Mouse (Mus musculus) liver, adult 2 months (tissue): ENCODE results near the gene Chn2. TPM values are rescaled to one million over a fixed set of nuclear protein-coding genes. Genes with fewer than 3 reads are reported as not detected.

Experiments used
- DNase-seq: peaks from one replicate; pipeline ENCODE4 v3.0.0-alpha.2; 2011; ENCODE audit warnings: low read depth, low spot score; ENCODE audit errors: extremely low read depth
- H3K27ac ChIP-seq: fragments of 200-500 bp; replicated peaks from 2 replicates; pipeline ENCODE4 v1.5.1; 2012; ENCODE audit warnings: low read depth, mild to moderate bottlenecking, control low read depth, inconsistent platforms, low read length; ENCODE audit not compliant: insufficient read depth
- H3K27me3 ChIP-seq: fragments of 200-500 bp; 2 replicates; pipeline ENCODE4 v1.6.1; 2012; ENCODE audit warnings: mild to moderate bottlenecking, moderate library complexity, low read length, inconsistent platforms; ENCODE audit not compliant: control insufficient read depth, insufficient read depth
- H3K36me3 ChIP-seq: fragments of 200-500 bp; 2 replicates; pipeline ENCODE4 v1.6.1; 2012; ENCODE audit warnings: low read length, inconsistent platforms; ENCODE audit not compliant: control insufficient read depth, insufficient read depth
- H3K4me1 ChIP-seq: fragments of 200-500 bp; 2 replicates; pipeline ENCODE4 v1.6.1; 2011; ENCODE audit warnings: low read length; ENCODE audit not compliant: control insufficient read depth, insufficient read depth
- H3K4me3 ChIP-seq: fragments of 200-500 bp; 2 replicates; pipeline ENCODE4 v1.5.1; 2011; ENCODE audit warnings: low read depth, mild to moderate bottlenecking, control low read depth, low read length, moderate library complexity; ENCODE audit not compliant: insufficient read depth
- H3K79me2 ChIP-seq: fragments of 200-500 bp; 2 replicates; pipeline ENCODE4 v1.6.1; 2012; ENCODE audit warnings: inconsistent platforms, mild to moderate bottlenecking, low read length, moderate library complexity; ENCODE audit not compliant: control insufficient read depth, insufficient read depth
- H3K9ac ChIP-seq: fragments of 200-500 bp; 2 replicates; pipeline ENCODE4 v1.6.1; 2012; ENCODE audit warnings: low read depth, mild to moderate bottlenecking, control low read depth, inconsistent platforms, low read length
- CTCF ChIP-seq: fragments of 200-500 bp; IDR thresholded peaks from 2 replicates; pipeline ENCODE4 v1.5.1; 2011; ENCODE audit warnings: low read depth, low read length, control low read depth
- POLR2A ChIP-seq: fragments of 200-500 bp; IDR thresholded peaks from 2 replicates; pipeline ENCODE4 v1.6.1; 2011; ENCODE audit warnings: low read length, control low read depth; ENCODE audit not compliant: insufficient read depth; ENCODE audit errors: extremely low read depth
- WGBS: fragments of 180-500 bp; shearing (Covaris S2); methylation state at CpG from one replicate; pipeline ENCODE4 v1.1.7; 2018; 5-methylcytosine and 5-hydroxymethylcytosine counted together
- polyA plus RNA-seq: library from polyadenylated mRNA; depleted of rRNA; stranded (reverse); fragments of >200 nt; gene quantifications from 2 replicates; pipeline ENCODE4 v1.2.3, GENCODE M21; 2012
- total RNA-seq: library from RNA; depleted of rRNA; stranded (reverse); fragments of >200 nt; gene quantifications from 2 replicates; pipeline ENCODE4 v1.2.3, GENCODE M21; 2014

Chn2 gene
- total and polyA plus RNA-seq, 2 experiments: 37.3 to 46.2 TPM

DNA sequence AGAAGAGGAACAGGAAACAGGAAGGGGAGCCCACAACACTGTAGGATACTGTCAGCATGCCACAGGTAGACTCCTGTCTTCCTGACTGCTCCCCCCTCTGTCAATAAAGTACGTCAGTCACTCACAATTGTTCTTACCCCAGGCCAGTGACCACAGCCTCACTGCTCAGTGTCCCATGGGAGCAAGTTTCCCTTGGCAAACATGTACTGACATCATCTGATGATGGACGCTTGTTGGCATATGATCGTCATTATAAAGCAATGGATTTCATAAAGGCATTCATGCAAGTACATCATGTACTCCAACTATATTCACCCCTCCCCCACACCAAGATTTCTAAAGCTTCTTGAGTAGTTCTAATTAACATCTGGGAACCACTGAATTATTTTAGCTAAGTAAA lies 218.2 kb downstream of the Chn2 start:
- DNase-seq: no peak
- Histone ChIP-seq H3K79me2 (no peaks in the 10 kb centered on the region), H3K9ac (no peak overlapping the region), H3K4me1 (peaks cover 7% of the 10 kb centered on the region; the same call in 1 of the 2 replicates), H3K27me3 (no peaks in the 10 kb centered on the region), H3K27ac (no peak overlapping the region), H3K36me3 (no peaks in the 10 kb centered on the region), H3K4me3 (no peak overlapping the region)
- WGBS: 95% methylated on average over 3 of the region's 3 CpGs
- TF ChIP-seq POLR2A (no peak), CTCF (no peak)

DNA sequence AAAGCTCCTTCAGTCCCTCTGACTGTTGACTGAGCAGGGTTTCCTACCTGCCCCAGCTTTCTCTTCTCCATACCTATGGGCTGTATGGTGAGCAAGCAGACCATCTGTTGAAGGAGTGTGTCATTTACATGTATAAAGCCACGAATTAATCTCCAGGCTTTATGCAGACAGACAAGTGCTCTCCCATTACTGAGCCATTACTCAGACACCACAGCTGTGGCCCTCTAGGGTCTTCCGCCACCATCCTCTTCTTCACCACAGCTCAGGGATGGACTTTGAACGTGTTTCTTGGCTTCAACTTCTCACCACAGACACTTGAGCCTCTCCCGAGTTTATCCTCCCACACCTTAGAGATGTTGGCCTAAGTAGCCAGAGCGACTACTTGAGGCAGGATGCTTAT lies 219.1 kb downstream of the Chn2 start:
- H3K79me2 ChIP-seq: no peaks in the 10 kb centered on the region
- H3K9ac ChIP-seq: no peak overlapping the region
- 93% methylated on average over 5 of the region's 5 CpGs for WGBS
- H3K27ac ChIP-seq: no peak overlapping the region
- H3K4me3 ChIP-seq: no peak overlapping the region
- TF ChIP-seq POLR2A: no peak
- TF ChIP-seq CTCF: no peak
- DNase-seq: no peak
- peaks cover 7% of the 10 kb centered on the region; the same call in 1 of the 2 replicates for H3K4me1 ChIP-seq
- no peaks in the 10 kb centered on the region for H3K36me3 ChIP-seq
- no peaks in the 10 kb centered on the region for H3K27me3 ChIP-seq

DNA sequence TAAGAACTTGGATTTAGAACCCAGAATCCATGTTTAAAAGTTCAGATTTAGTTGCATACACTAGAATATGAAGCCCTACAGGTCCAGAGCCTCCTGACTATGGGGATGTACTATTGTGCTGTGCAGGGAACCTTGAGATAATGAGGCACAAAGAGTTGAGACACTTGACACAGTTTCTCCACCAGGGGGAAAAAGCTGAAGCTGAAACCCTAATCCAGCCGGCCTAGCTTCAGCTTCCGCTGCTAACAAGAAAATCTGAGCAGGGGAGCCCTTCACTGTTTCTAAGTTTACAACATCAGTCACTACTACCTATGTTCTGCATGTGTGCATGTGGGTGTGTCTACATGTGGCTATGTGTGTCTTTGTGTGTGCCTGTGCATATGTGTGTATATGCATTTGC lies 223.4 kb downstream of the Chn2 start:
- Histone ChIP-seq H3K79me2 (no peaks in the 10 kb centered on the region), H3K4me3 (no peak overlapping the region), H3K27me3 (no peaks in the 10 kb centered on the region), H3K4me1 (no peaks in the 10 kb centered on the region), H3K36me3 (no peaks in the 10 kb centered on the region), H3K9ac (no peak overlapping the region), H3K27ac (no peak overlapping the region)
- no peak for DNase-seq
- TF ChIP-seq POLR2A (no peak), CTCF (no peak)
- 79% methylated on average over 2 of the region's 2 CpGs for WGBS

DNA sequence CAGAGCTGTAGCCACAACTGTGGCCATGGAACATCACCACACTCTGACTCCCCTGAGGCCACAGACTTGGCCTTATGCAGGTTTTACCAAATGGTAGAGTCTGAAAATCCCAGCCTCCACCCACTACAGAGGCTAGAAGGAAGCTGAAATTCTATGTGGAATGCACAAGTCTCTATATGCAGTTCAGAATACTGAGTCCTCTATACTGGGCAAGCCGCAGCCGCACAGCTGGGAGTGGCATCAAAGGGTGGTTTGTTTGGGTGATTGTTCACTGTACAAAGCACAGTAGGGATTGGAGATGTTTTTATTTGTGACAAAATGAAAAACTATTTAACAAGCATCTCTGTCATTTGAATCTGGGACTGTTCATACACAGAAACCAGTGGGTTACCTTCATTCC lies 224.5 kb downstream of the Chn2 start:
- no peaks in the 10 kb centered on the region for H3K27me3 ChIP-seq
- H3K36me3 ChIP-seq: no peaks in the 10 kb centered on the region
- no peaks in the 10 kb centered on the region for H3K79me2 ChIP-seq
- TF ChIP-seq CTCF: no peak
- no peak for TF ChIP-seq POLR2A
- H3K4me3 ChIP-seq: no peak overlapping the region
- no peak for DNase-seq
- H3K27ac ChIP-seq: no peak overlapping the region
- 98% methylated on average over 2 of the region's 2 CpGs for WGBS
- H3K4me1 ChIP-seq: no peaks in the 10 kb centered on the region
- H3K9ac ChIP-seq: no peak overlapping the region

DNA sequence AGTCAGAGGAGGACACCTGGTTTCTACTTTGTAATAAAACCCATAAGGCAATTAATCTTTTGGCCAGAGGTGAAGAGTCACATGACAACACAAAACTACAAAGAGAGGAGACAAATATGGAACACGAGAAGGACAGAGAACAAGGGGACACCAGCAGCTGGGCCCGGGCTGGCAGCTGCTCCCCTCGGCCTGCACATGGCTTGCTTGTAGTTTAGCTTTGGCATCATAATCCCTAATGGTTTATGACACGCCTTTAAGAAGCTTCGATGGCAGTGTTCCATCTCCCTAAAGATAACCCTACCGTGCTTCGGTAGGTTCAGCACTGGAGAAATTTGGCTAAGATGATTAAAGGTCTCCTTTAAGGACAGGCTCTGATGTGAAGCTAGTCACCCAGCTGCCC lies 225.2 kb downstream of the Chn2 start:
- H3K4me1 ChIP-seq: no peaks in the 10 kb centered on the region
- H3K9ac ChIP-seq: no peak overlapping the region
- no peaks in the 10 kb centered on the region for H3K79me2 ChIP-seq
- H3K4me3 ChIP-seq: no peak overlapping the region
- DNase-seq: no peak
- 91% methylated on average over 7 of the region's 7 CpGs for WGBS
- H3K36me3 ChIP-seq: no peaks in the 10 kb centered on the region
- no peak for TF ChIP-seq POLR2A
- TF ChIP-seq CTCF: no peak
- H3K27me3 ChIP-seq: no peaks in the 10 kb centered on the region
- H3K27ac ChIP-seq: no peak overlapping the region

GRCm38 (mm10) chr6:54265384-54265783 lies 226.0 kb downstream of the Chn2 start:
- H3K9ac ChIP-seq: no peak overlapping the region
- no peaks in the 10 kb centered on the region for H3K36me3 ChIP-seq
- no peak overlapping the region for H3K27ac ChIP-seq
- no peak overlapping the region for H3K4me3 ChIP-seq
- 96% methylated on average over 6 of the region's 6 CpGs for WGBS
- no peaks in the 10 kb centered on the region for H3K27me3 ChIP-seq
- no peaks in the 10 kb centered on the region for H3K4me1 ChIP-seq
- TF ChIP-seq CTCF: no peak
- no peak for TF ChIP-seq POLR2A
- DNase-seq: no peak
- no peaks in the 10 kb centered on the region for H3K79me2 ChIP-seq
